Mouse (Mus musculus): ENCODE results near the gene Adarb2.

- TF ChIP-seq POLR2A (IDR thresholded peaks at IDR 0.05; ENCODE audit: extremely low read depth, insufficient read depth, low read length), result no peak
- no peak for TF ChIP-seq CTCF (IDR thresholded peaks at IDR 0.05; ENCODE audit: low read depth, low read length)
These were observed 131.9 kb downstream of the Adarb2 start for GRCm38 (mm10) chr13:8334580-8334979.
